Mouse (Mus musculus) erythroid progenitor cell, adult 5-6 weeks (primary cell): ENCODE measurements around the gene Gstm6. TPM values are rescaled to one million over a fixed set of nuclear protein-coding genes. Genes with fewer than 3 reads are reported as not detected.
"Not testable (repeated sequence)": the region's sequence is repeated elsewhere in the genome, so short reads cannot be mapped to it uniquely, and the experiment has no call there.

Experiments used
- ATAC-seq: replicated peaks from 2 replicates; pipeline ENCODE4 v1.8.0; 2016; ENCODE audit warnings: moderate number of reproducible peaks, mild to moderate bottlenecking, moderate TSS enrichment, inconsistent platforms; ENCODE audit not compliant: poor library complexity, low FRiP score, severe bottlenecking
- total RNA-seq, 2 experiments: library from RNA; stranded (forward) in 1 of 2; stranded (reverse) in 1 of 2; fragments of 150-400 nt in 1 of 2; fragments of 186-747, 209-891 nt in 1 of 2; gene quantifications; 2 replicates each; pipeline versions ENCODE4 v1.2.3 to v1.2.4; 2015 to 2017; ENCODE audit warnings: low replicate concordance in 2 of 2

Gstm6 gene
- total RNA-seq, 2 experiments from 2014 or later: not detected

DNA sequence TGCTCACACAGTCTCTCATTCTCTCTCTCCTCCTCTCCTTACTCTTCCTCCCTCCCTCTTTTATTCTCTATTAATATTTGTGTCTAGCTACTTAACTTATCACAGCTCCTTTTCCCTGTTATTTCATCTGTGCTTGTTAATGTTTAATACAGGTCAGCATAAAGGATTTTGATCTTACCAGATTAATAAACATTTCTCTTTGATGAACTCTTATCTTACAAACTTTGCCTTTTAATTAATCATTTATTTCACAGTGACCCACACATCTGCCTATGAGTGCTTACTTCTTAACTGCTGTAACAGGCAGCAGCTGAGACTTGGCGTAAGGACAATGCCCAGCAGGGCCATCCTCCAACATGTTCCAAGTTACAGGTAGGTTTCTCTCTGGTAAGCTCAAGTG lies 5.9 kb upstream of the Gstm6 start:
- not testable (repeated sequence) for ATAC-seq

DNA sequence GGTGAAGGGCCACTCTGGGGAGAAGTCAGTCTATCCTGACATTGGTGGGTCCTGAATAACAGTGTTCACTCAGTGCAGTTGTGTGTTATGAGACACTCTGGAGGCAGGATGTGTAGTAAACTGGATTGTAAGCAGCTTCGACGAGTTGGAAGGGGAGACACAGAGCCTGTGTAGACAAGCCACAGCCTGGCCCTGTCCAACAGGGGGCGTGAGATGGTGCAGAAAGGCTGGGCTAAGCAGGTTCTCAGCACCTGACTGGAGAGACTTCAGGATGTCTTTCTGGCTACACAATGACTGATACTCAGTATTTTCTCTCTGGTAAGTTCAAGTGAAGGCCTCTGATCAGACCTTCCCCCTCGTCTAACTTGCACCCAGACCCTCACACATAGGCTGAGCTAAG lies 2.2 kb upstream of the Gstm6 start:
- no peak for ATAC-seq

DNA sequence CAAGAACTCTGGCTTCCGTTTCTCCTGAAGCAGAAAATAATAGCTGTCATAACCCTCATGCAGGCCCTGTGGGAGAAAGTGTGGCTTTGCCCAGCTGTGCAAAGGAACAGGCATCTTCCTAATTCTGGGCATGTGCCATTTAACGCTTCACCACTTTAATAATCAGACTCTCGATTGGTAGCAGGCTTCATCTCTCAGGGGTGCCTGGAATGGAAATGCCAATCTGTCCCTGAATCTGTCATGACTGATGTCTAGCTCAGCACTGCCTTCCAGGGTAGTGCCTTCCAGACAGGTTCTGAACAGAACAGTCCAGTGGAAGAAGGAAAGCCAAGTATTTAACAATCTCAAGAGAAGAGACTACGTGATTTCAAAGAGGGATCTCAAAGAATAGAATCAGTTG lies 2.3 kb downstream of the Gstm6 start:
- no peak for ATAC-seq

GRCm38 (mm10) chr3:107940524-107940923 lies 3.0 kb downstream of the Gstm6 start:
- no peak for ATAC-seq

- no peak for ATAC-seq
Observed at GRCm38 (mm10) chr3:107939830-107940229, 3.7 kb downstream of the Gstm6 start.

GRCm38 (mm10) chr3:107939403-107939802 lies 4.1 kb downstream of the Gstm6 start:
- ATAC-seq: 0 out of 2 replicates have a peak, but pooled peaks have one; percentile 23

- no peak for ATAC-seq
Observed at GRCm38 (mm10) chr3:107935888-107936287, 7.7 kb downstream of the Gstm6 start.

- no peak for ATAC-seq
Observed at GRCm38 (mm10) chr3:107935268-107935667, 8.3 kb downstream of the Gstm6 start.

DNA sequence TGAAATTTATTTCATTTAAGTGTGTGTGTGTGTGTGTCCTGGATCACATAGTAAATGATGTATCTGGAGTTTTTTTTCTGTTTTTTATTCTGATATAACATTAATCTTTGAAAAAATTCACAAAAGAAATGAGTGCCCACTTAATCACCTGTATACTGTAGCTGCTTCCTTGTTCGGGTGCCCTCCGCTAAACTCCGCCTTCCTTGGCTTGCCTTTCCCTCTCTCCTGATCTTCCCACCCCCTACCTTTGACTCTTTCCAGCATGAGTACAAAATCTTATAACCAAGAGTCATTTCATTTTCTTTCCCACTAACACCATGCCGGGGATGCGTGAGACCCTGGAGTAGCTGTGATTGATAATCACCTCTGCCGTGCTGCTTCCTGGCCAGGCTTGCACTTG lies 11.4 kb downstream of the Gstm6 start:
- no peak for ATAC-seq

DNA sequence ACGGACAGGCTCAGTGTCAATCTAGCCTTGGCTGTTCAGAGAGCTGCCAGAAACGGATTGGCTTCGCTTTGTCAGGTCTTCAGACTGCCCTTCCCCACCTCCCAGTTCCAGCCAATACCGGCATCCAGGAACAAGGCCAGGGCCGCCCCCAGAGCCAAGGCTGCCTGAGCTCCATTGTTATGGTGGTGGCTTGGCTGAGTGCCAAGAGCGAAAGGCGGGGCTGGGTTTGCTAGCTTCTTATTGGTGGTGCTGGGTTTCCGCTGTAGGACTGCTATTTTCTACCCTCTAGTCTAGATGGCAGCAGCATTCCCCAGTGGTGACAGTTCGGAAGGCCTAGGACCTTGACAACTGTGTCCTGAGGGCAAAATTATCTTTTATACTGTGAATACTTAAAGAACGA lies 11.9 kb downstream of the Gstm6 start, which contains the start of gene Gstm7:
TSS of gene Gstm7 (minus strand) at position 148 of the 400 bp plus-strand sequence.
- peak; percentile 62 for ATAC-seq

DNA sequence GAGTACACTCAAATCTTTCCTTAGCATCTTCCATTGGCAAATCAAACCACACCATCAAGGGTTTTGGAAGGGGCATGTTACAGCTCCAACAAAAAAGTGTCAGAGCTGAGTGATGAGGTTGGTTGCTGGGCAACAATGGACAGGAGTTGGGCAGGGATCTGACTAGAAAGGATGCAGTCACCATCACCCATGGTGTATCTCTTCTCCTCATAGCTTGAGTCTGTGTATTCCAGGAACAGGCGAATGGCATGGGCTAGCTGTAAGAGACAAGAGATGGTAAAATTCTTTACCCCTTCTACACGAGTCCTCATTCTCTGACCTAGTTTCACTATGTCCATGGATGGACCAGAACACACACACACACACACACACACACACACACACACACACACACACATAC lies 12.4 kb downstream of the Gstm6 start:
- no peak for ATAC-seq

DNA sequence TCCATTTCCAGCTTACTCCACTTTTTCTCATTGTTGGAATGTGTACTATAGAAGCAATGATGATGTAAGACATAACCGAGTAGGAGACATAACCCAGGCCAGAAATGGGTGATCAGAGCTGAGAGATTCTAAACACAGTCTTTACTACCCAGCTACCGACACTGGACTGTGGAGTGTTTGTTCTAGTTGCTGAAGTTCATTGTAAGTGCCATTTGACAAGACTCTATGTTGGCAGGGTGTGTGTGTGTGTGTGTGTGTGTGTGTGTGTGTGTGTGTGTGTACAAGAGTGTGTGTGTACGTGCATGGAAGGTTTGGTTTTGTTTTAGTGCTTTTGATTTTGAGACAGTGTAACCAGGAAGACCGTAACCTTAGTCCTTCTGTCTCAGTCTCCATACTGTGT lies 13.8 kb downstream of the Gstm6 start:
- no peak for ATAC-seq

DNA sequence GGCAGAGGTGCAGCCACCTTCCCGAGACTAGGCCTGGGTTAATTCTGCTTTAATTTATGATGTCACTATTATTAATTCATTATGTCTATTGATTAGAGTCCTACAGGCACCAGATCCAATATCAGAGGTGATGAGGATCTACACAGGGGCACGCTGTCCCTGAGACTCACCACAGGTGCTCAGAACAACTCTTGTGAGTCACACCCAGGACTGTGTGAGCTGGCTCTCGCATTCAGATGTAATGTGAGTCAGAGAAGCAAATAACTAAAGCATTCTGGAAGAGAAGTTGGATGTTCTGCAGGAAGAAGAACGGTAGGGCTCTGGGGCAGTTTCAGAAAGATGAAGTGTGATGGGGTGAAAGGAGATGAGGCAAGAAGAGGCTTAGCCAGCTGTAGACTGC lies 14.3 kb downstream of the Gstm6 start:
- ATAC-seq: no peak

DNA sequence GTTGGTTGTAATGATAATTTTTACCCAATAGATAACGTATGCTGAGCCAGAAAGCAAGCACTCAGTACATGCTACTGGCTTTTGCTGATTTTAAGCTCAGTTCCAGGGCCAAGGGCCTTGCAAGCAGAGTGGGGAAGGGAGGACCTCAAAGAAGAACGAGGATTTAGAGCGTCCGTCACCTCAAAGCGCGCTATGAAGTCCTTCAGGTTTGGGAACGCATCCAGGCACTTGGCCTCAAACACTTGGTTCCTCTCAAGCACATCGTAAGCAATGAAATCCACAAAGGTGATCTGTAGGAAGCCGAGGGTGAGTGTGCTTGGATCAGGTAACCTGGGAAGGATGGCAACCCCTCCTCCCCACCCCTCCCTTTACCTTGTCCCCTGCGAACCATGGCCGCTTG lies 14.9 kb downstream of the Gstm6 start:
- no peak for ATAC-seq

- ATAC-seq: no peak
Observed at GRCm38 (mm10) chr3:107927841-107928240, 15.7 kb downstream of the Gstm6 start.

DNA sequence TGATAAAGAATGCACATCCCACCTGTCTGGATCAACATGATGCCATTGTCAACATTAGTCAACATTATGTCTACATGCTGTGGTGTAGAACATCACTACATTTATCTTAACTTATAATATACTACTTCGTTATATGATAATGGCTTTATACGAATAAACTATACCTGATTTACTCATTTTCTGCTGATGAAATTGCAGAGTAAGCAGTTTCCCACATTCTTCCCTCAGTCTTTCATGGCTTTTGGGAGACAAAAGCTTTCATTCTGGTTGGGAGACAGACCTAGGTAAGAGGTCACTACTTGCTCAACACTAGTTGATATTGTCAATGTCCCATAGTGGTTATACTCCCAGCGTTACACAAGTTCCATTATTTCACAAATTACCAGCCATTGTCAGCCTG lies 18.2 kb downstream of the Gstm6 start:
- no peak for ATAC-seq

GRCm38 (mm10) chr3:107920348-107920747 lies 23.2 kb downstream of the Gstm6 start:
- no peak for ATAC-seq

GRCm38 (mm10) chr3:107917783-107918408 lies 25.7 kb downstream of the Gstm6 start:
- no peak; the same call in 1 of the 2 replicates for ATAC-seq

DNA sequence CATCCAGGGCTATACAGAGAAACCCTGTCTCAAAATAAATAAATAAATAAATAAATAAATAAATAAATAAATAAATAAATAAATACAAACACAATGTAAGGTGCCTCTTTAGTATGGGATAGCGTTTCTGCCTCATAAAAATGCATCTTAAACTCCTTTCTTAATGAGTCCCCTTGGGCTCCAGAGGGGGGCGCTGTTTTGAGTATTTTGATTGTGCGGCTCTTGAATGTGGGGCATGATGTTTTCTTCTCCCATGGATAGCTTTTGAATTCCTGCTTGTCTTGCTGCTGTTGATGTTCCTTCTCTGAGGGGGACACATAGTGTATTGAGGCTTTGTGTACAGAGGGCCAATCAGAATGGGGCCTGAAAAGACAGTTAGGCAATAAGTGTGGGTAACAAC lies 26.5 kb downstream of the Gstm6 start:
- ATAC-seq: no peak

- no peak for ATAC-seq
Observed at GRCm38 (mm10) chr3:107916674-107917073, 26.9 kb downstream of the Gstm6 start.

GRCm38 (mm10) chr3:107905942-107906341 lies 37.6 kb downstream of the Gstm6 start:
- ATAC-seq: no peak
